Mouse (Mus musculus): ENCODE measurements around the gene Usp1.
"Not testable (repeated sequence)": the region's sequence is repeated elsewhere in the genome, so short reads cannot be mapped to it uniquely, and the experiment has no call there.

Gene Usp1

GRCm38 (mm10) chr4:98969946-98970345, 46.3 kb downstream of the Usp1 start:
- in situ Hi-C loops (cut with MboI; ENCODE audit: low pct_unique_long_range_greater_than_20kb in 1 of 2, low sequenced_read_pairs in 2 of 2, unreplicated experiment in 1 of 2): loop anchor here in 1 of 2 experiments (25.0 kb wide), 1 partner anchor 217 kb away; the partner anchor contains the start of gene Atg4c

GRCm38 (mm10) chr4:98975741-98976140, 52.1 kb downstream of the Usp1 start:
- in situ Hi-C loops (cut with MboI; ENCODE audit: low pct_unique_long_range_greater_than_20kb in 1 of 2, low sequenced_read_pairs in 2 of 2, unreplicated experiment in 1 of 2): no loop called here

- in situ Hi-C loops (cut with MboI; ENCODE audit: low pct_unique_long_range_greater_than_20kb in 1 of 2, low sequenced_read_pairs in 2 of 2, unreplicated experiment in 1 of 2): not testable (repeated sequence)
Measured at GRCm38 (mm10) chr4:98978288-98978687, 54.7 kb downstream of the Usp1 start.

- in situ Hi-C loops (cut with MboI; ENCODE audit: low pct_unique_long_range_greater_than_20kb in 1 of 2, low sequenced_read_pairs in 2 of 2, unreplicated experiment in 1 of 2): no loop called here
Measured at GRCm38 (mm10) chr4:98978693-98979092, 55.1 kb downstream of the Usp1 start.

GRCm38 (mm10) chr4:98979976-98980375, 56.4 kb downstream of the Usp1 start:
- in situ Hi-C loops (cut with MboI; ENCODE audit: low pct_unique_long_range_greater_than_20kb in 1 of 2, low sequenced_read_pairs in 2 of 2, unreplicated experiment in 1 of 2): not testable (repeated sequence)

- in situ Hi-C loops (cut with MboI; ENCODE audit: low pct_unique_long_range_greater_than_20kb in 1 of 2, low sequenced_read_pairs in 2 of 2, unreplicated experiment in 1 of 2): no loop called here
Measured at GRCm38 (mm10) chr4:98984701-98985100, 61.1 kb downstream of the Usp1 start.
